Mouse (Mus musculus): ENCODE results near the gene Myrfl.

DNA sequence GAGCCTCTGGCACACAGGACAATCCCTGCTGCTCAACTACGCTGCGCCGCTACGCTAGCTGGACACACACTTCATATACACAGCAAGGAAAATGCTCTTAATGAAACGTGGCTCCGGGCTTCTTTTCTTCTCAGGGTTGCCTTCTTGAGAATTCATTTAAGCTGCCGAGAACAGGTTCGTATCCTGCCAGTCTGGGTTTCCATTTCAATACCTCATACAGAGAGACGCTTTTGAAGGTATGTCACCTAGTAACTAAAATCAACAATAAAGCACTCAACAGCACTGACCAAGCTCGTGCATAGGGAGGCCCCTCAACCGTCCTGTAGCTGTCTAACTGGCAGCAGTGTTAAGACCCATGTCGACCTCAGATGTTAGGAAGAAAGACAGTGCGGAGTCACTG is 35.7 kb upstream of the Myrfl start:
- no peak for TF ChIP-seq CTCF (IDR thresholded peaks at IDR 0.05; ENCODE audit: insufficient read depth, low read length)
- no peak for TF ChIP-seq POLR2A (IDR thresholded peaks at IDR 0.05; ENCODE audit: borderline replicate concordance, extremely low read depth, low read depth, low read length)

Data from lung, adult 2 months (tissue).